ENCODE assay signal across 29 mouse cellular contexts in genomic region chr6:101874894-101875293, GRCm38 (mm10).
A peak's percentile ranks its signal among the peaks of the same experiment; 100 is the strongest.
DNase-seq lines count a peak whose midpoint lies in the region; ATAC-seq and TF ChIP-seq lines count a peak whose summit lies in the region.
"Had no signal": no experiment of that assay in that cellular context is flagged by ENCODE, and none has a peak within 500 bp of the region (broad histone marks: within the 10 kb centered on the region; RNA-seq: fewer than 3 reads in every experiment).

No protein-coding gene starts in this region.

- WGBS in lung, embryonic 14.5 days: 64% methylated on average over 1 of the region's 1 CpGs
- 24% methylated on average over 1 of the region's 1 CpGs for WGBS in stomach, postnatal 0 days
- 81% methylated on average over 1 of the region's 1 CpGs for WGBS in heart, embryonic 10.5 days

- peak; percentile 33 for DNase-seq in lung, embryonic 14.5 days
- DNase-seq in lung, postnatal 4 days: no peak
- DNase-seq in lung, postnatal 36 days: peak; percentile 1
- no peak for DNase-seq in lung, postnatal 25 days (ENCODE audit: low spot score)
- peak; percentile 20 for DNase-seq in stomach, postnatal 0 days (ENCODE audit: low spot score)
- DNase-seq in heart, embryonic 10.5 days (ENCODE audit: low spot score): no peak
- DNase-seq: adrenal gland, postnatal 10 days; adrenal gland, postnatal 36 days; B cell, adult 2 months; cerebellum, adult 11 months; cerebellum, adult 2 months; cerebellum, adult 9-11 months; cerebellum, postnatal 25 days; gastrocnemius, adult 2 months; gastrocnemius, postnatal 14 days; heart, adult 18-20 months; heart, postnatal 14 days; heart, postnatal 4 days had no signal

- H3K4me1 ChIP-seq in lung, embryonic 14.5 days (ENCODE audit: insufficient read depth): no peaks in the 10 kb centered on the region
- H3K4me1 ChIP-seq in stomach, postnatal 0 days (replicated peaks; ENCODE audit: control insufficient read depth, insufficient read depth): no peaks in the 10 kb centered on the region
- H3K4me1 ChIP-seq in heart, embryonic 10.5 days: no peaks in the 10 kb centered on the region
- H3K4me1 ChIP-seq: embryonic facial prominence, embryonic 12.5 days; embryonic facial prominence, embryonic 15.5 days; forebrain, embryonic 12.5 days; forebrain, embryonic 15.5 days; heart, embryonic 13.5 days had no signal

- no peak overlapping the region for H3K4me2 ChIP-seq in lung, embryonic 14.5 days
- no peak overlapping the region for H3K4me2 ChIP-seq in stomach, postnatal 0 days (replicated peaks; ENCODE audit: low read depth)
- H3K4me2 ChIP-seq: embryonic facial prominence, embryonic 12.5 days; embryonic facial prominence, embryonic 15.5 days; forebrain, embryonic 12.5 days; forebrain, embryonic 15.5 days; heart, embryonic 13.5 days; hindbrain, embryonic 14.5 days had no signal

- TF ChIP-seq EP300 in stomach, postnatal 0 days (optimal IDR thresholded peaks at IDR 0.05): no peak

- H3K9me3 ChIP-seq in lung, embryonic 14.5 days (ENCODE audit: low read depth, low read length): no peaks in the 10 kb centered on the region
- no peaks in the 10 kb centered on the region for H3K9me3 ChIP-seq in stomach, postnatal 0 days (ENCODE audit: control insufficient read depth, low read length)
- no peaks in the 10 kb centered on the region for H3K9me3 ChIP-seq in heart, embryonic 10.5 days
- H3K9me3 ChIP-seq: embryonic facial prominence, embryonic 12.5 days; embryonic facial prominence, embryonic 15.5 days; forebrain, embryonic 12.5 days; forebrain, embryonic 15.5 days; G1E; heart, embryonic 13.5 days had no signal

- ATAC-seq in lung, embryonic 14.5 days (ENCODE audit: insufficient read depth): no peak
- no peak for ATAC-seq in stomach, postnatal 0 days (ENCODE audit: low FRiP score, low TSS enrichment)
- ATAC-seq: forebrain, embryonic 15.5 days; hindbrain, postnatal 0 days; inflammation-experienced regulatory T-cells, adult 6 months; Patski had no signal

- no peaks in the 10 kb centered on the region for H3K27me3 ChIP-seq in lung, embryonic 14.5 days (ENCODE audit: insufficient read depth, low read length)
- H3K27me3 ChIP-seq in stomach, postnatal 0 days (ENCODE audit: control insufficient read depth, insufficient read depth, low read length): no peaks in the 10 kb centered on the region
- H3K27me3 ChIP-seq in heart, embryonic 10.5 days (ENCODE audit: insufficient read depth, poor library complexity, severe bottlenecking): no peaks in the 10 kb centered on the region
- H3K27me3 ChIP-seq: CH12.LX; embryonic facial prominence, embryonic 12.5 days; embryonic facial prominence, embryonic 15.5 days; forebrain, embryonic 12.5 days; forebrain, embryonic 15.5 days; heart, embryonic 13.5 days had no signal

- no peak for TF ChIP-seq CTCF in lung, embryonic 14.5 days (IDR thresholded peaks at IDR 0.05; ENCODE audit: low read depth)
- no peak for TF ChIP-seq CTCF in stomach, postnatal 0 days (IDR thresholded peaks at IDR 0.05; ENCODE audit: low read depth)

- H3K27ac ChIP-seq in lung, embryonic 14.5 days (ENCODE audit: low read depth): 0 out of 2 replicates have a peak overlapping the region, but pooled peaks have one; percentile 1
- no peak overlapping the region for H3K27ac ChIP-seq in stomach, postnatal 0 days (replicated peaks)
- H3K27ac ChIP-seq in heart, embryonic 10.5 days: no peak overlapping the region
- H3K27ac ChIP-seq: embryonic facial prominence, embryonic 12.5 days; embryonic facial prominence, embryonic 15.5 days; forebrain, embryonic 12.5 days; forebrain, embryonic 15.5 days; gastrocnemius, adult 2 months; heart, embryonic 13.5 days; hindbrain, embryonic 14.5 days; hindbrain, postnatal 0 days had no signal

- H3K36me3 ChIP-seq in lung, embryonic 14.5 days (ENCODE audit: insufficient read depth): no peaks in the 10 kb centered on the region
- no peaks in the 10 kb centered on the region for H3K36me3 ChIP-seq in stomach, postnatal 0 days (ENCODE audit: control insufficient read depth, insufficient read depth, low read length)
- no peaks in the 10 kb centered on the region for H3K36me3 ChIP-seq in heart, embryonic 10.5 days
- H3K36me3 ChIP-seq: embryonic facial prominence, embryonic 12.5 days; embryonic facial prominence, embryonic 15.5 days; forebrain, embryonic 12.5 days; forebrain, embryonic 15.5 days; G1E; heart, embryonic 13.5 days had no signal

- no peak overlapping the region for H3K9ac ChIP-seq in lung, embryonic 14.5 days
- no peak overlapping the region for H3K9ac ChIP-seq in stomach, postnatal 0 days (ENCODE audit: low read length)
- H3K9ac ChIP-seq: embryonic facial prominence, embryonic 12.5 days; embryonic facial prominence, embryonic 15.5 days; forebrain, embryonic 12.5 days; forebrain, embryonic 15.5 days; heart, embryonic 13.5 days; hindbrain, embryonic 14.5 days had no signal

- no peak overlapping the region for H3K4me3 ChIP-seq in lung, embryonic 14.5 days (ENCODE audit: low read depth, low read length)
- H3K4me3 ChIP-seq in stomach, postnatal 0 days (ENCODE audit: low read depth, low read length): no peak overlapping the region
- no peak overlapping the region for H3K4me3 ChIP-seq in heart, embryonic 10.5 days
- H3K4me3 ChIP-seq: embryonic facial prominence, embryonic 12.5 days; embryonic facial prominence, embryonic 15.5 days; forebrain, embryonic 12.5 days; forebrain, embryonic 15.5 days; gastrocnemius, adult 2 months; heart, embryonic 13.5 days had no signal

Comparison
In these comparisons a context has a peak if more than half of its experiments do, and no peak if none do; other contexts are left out.
1. DNase-seq: peak in lung, embryonic 14.5 days (single experiment), lung, postnatal 36 days (single experiment) and stomach, postnatal 0 days (single experiment); none in lung, postnatal 4 days (0 of 2), lung, postnatal 25 days (single experiment) and heart, embryonic 10.5 days (single experiment).